Mouse (Mus musculus) cerebellum, adult 2 months (tissue): Measurements from ENCODE around the gene Ccdc146.

Experiments
- CTCF ChIP-seq: fragments of 200-500 bp; IDR thresholded peaks from 2 replicates; pipeline ENCODE4 v1.5.1; 2011; ENCODE audit warnings: low read depth, mild to moderate bottlenecking, control low read depth, low read length, moderate library complexity, borderline replicate concordance; ENCODE audit not compliant: insufficient read depth
- POLR2A ChIP-seq: fragments of 200-500 bp; IDR thresholded peaks from 2 replicates; pipeline ENCODE4 v1.6.1; 2011; ENCODE audit warnings: low read length, control low read depth, borderline replicate concordance; ENCODE audit not compliant: insufficient read depth

- TF ChIP-seq CTCF (no peak), POLR2A (no peak)
These were observed 9.9 kb upstream of the Ccdc146 start for GRCm38 (mm10) chr5:21434148-21434929.
